Mouse (Mus musculus): ENCODE measurements around the gene Lrrc17. TPM values are rescaled to one million over a fixed set of nuclear protein-coding genes. Genes with fewer than 3 reads are reported as not detected.
"Not testable (repeated sequence)": the region's sequence is repeated elsewhere in the genome, so short reads cannot be mapped to it uniquely, and the experiment has no call there.

Gene Lrrc17
- total RNA-seq, 2 experiments from 2014 or later, result 2.0 to 2.8 TPM

GRCm38 (mm10) chr5:21608311-21609304 is 65.2 kb downstream of the Lrrc17 start:
- peak; percentile 4 to 7 for DNase-seq

- no peak for DNase-seq
Measured at GRCm38 (mm10) chr5:21610996-21611395, 67.6 kb downstream of the Lrrc17 start.

- DNase-seq, result not testable (repeated sequence)
Measured at GRCm38 (mm10) chr5:21614299-21614698, 70.9 kb downstream of the Lrrc17 start.

- DNase-seq, result no peak
Measured at GRCm38 (mm10) chr5:21616450-21617009, 73.2 kb downstream of the Lrrc17 start.

Other genes starting within 250 kb of the Lrrc17 start
- gene Fgl2, start 170.9 kb upstream of the Lrrc17 start, total RNA-seq (2021), result 10 to 100 TPM; 16.5 to 22.9 TPM
- 1 to 10 TPM; 3.4 to 4.4 TPM for gene Ccdc146, start 118.9 kb upstream of the Lrrc17 start, total RNA-seq (2021)
- gene Fam185a, start 118.6 kb upstream of the Lrrc17 start, total RNA-seq (2021), result 10 to 100 TPM; 20.7 to 22.3 TPM
- gene Fbxl13, start 102.1 kb downstream of the Lrrc17 start, total RNA-seq (2021), result not detected
- 1 to 10 TPM; 7.8 to 8.0 TPM for gene Armc10, start 102.3 kb downstream of the Lrrc17 start, total RNA-seq (2021)
- gene Napepld, start 157.8 kb downstream of the Lrrc17 start, total RNA-seq (2021), result 1 to 10 TPM; 6.2 to 6.3 TPM
- 100 to 1,000 TPM; 264 to 279 TPM for gene Pmpcb, start 193.6 kb downstream of the Lrrc17 start, total RNA-seq (2021)
- 10 to 100 TPM; 21.4 to 22.3 TPM for gene Dnajc2, start 241.7 kb downstream of the Lrrc17 start, total RNA-seq (2021)
- 10 to 100 TPM; 92.8 to 99.7 TPM for gene Psmc2, start 241.7 kb downstream of the Lrrc17 start, total RNA-seq (2021)

Data from heart, adult 18-20 months (tissue).